Mouse (Mus musculus): ENCODE data around the gene Schip1.

Gene Schip1

GRCm38 (mm10) chr3:68567581-68567980 lies 503.0 kb downstream of the Schip1 start:
- no peak for DNase-seq

GRCm38 (mm10) chr3:68568149-68568548 lies 503.5 kb downstream of the Schip1 start:
- no peak for DNase-seq

DNA sequence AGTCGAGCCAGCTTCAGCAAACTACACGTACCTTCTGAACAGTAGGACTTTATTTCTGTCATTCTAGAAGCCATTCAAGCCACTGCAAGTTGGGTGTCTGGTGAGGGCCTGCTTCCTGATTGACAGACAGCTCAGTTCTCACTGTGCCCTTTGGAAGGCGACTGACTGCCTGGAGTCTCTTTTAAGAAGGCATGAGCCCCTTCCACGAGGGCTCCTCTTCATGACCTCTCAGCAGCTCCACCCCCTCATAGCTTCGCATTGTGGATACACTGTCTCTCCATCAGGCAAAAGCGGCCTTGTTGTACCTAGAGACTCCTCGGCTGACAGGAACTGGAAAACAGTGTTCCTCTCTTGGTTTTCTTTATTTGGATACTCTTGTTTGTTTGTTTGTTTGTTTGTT lies 504.1 kb downstream of the Schip1 start:
- no peak for DNase-seq

GRCm38 (mm10) chr3:68570319-68570718 lies 505.7 kb downstream of the Schip1 start:
- no peak for DNase-seq

- DNase-seq, result peak; percentile 92 to 94
Measured at GRCm38 (mm10) chr3:68572249-68573225, 507.9 kb downstream of the Schip1 start.

GRCm38 (mm10) chr3:68573226-68573624 lies 508.6 kb downstream of the Schip1 start:
- peak; percentile 3 to 57 for DNase-seq

- DNase-seq, result no peak
Measured at GRCm38 (mm10) chr3:68574097-68574496, 509.5 kb downstream of the Schip1 start.

- peak; percentile 53 to 63 for DNase-seq
Measured at GRCm38 (mm10) chr3:68574565-68574964, 510.0 kb downstream of the Schip1 start.

- peak; percentile 81 to 84 for DNase-seq
Measured at GRCm38 (mm10) chr3:68575636-68576340, 511.2 kb downstream of the Schip1 start.

DNA sequence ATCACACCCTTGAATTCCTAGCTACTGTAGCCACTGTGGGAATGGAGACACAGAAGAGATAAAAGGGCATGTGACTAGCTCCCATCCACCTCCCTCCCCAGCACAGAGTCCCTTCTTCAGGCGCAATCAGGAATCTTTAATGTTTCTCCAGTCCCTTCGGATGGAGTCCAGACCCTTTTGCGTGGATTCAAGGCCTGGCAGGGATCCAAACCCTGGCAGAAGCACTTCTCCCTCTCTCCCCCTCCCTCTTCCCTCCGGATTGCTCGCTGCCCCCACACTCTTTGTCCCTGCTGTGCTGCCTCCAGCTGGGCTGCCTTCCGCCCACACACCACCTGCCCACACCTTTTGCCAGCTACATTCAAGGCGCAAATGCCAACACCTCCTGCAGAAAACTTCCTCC lies 511.8 kb downstream of the Schip1 start:
- DNase-seq, result peak; percentile 94 to 96

DNA sequence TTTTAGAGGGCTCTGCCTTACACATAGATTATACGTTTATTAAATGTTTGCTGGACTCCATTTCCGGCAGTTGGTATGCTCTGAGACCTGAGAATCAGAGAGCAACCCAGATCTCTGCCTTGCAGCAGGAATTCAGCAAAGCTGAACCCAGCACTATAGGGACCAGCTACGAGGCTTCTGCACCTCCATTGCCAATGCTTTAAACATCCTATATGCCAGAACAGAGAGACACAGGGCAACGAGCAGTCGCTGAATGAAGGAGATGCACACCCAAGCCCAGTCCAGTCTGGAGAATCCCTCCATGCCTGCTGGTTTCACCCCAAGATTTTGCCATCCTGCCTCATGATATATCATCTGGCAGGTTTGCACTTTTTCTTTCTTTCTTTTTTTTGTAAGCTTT lies 512.3 kb downstream of the Schip1 start:
- no peak for DNase-seq

GRCm38 (mm10) chr3:68581591-68581990 lies 517.0 kb downstream of the Schip1 start:
- peak; percentile 72 to 81 for DNase-seq

DNA sequence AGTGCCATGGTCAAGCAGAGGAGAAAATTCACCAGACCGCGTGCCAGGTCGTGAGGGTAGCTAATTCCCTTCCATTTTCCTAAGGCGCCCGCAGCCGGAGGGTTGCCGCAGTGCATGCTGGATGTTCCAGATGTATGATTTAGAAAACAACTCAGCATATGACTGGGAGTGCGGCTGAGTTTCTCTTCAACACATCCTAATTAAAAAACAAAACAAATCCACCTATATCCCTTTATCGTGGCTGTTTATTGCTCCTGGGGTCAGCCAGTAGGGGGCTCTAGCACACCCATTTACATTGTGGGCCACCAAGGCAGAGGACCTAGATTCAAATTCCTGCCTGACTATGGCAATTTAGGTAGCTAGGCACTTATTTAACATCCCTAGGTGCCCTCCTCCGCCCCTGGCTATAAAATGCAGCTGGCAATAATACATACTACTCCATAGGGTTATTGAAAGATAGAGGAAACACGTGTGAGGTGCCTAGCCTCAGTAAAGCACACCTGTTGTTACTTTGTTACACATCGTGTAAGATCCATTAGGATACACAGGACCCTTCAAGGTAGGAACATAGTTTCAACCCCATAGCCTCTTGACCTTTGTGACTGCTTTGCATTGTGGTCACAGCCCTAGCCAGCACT lies 517.6 kb downstream of the Schip1 start:
- peak; percentile 55 to 66 for DNase-seq

DNA sequence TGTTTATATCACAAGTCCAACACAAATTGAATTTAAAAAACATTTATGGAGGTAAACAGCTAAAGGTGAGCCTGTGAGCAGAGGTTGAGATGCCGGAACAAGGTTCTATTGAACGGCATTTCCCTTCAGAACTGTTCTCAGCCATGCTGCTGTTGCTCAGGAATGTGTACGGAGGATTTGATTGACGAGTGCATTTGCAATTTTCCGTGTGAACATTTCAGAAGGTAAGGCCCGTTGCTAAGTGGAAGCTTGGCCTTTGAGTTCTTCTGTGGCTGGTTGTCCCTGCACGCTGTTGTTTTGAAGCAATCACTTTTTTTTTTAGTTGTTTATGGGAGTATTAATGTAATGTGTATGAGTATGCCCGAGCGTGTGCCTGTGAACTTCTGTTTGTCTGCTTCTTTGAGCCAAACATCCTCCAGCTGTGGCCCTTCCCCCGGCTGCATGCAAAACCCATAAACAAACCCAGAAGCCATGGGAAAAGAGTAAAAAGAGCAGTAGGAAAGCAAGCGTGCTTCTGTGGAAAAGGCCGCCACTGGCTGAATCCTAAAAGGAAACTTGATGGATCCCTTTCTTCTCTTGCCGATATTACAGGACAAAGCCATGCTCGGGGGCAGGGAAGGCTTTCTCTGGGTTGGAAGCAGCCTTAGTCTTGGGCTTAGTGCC lies 518.6 kb downstream of the Schip1 start:
- DNase-seq, result peak in 1 of 2 experiments; percentile 50

GRCm38 (mm10) chr3:68583771-68584511 lies 519.3 kb downstream of the Schip1 start:
- DNase-seq, result peak; percentile 85 to 95

DNA sequence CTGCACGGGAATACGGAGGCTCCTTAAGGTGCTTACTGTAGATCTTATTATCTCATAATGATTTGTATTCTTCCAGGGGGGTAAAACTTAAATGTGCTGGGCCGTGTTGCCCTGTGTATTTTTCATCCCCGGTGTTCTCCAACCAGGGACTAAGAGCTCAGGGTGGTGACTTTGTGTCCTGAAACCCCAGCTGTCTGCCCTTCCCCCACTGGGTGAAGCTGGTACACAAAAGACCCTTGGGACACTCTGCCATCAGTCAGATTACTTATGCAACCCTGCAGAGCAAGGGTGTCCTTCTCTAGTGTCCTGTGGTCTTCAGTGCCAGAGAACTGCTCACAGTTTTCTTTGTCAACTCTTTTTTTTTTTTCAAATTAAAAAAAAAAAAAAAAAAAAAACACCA lies 520.6 kb downstream of the Schip1 start:
- DNase-seq, result no peak

DNA sequence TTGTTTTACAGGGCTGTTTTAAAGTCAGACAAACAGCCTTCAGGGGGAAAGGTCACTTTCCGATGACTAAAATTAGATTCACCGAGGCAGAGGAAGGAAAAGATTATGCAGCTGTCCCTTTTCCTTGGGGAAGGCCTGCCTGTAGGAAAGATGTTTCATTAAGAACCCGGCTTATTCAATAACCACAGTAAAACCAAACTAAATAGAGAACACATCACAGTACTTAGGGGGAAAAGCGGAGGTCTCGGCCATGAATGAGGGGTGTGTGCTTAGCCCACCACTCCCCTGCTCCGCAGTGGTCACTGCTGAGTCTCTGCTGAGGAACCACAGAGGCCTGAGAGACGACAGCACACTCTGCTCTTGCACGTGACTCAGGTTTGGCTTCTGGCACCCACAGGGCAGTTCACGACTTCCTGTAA lies 522.1 kb downstream of the Schip1 start:
- DNase-seq, result peak in 1 of 2 experiments; percentile 31

DNA sequence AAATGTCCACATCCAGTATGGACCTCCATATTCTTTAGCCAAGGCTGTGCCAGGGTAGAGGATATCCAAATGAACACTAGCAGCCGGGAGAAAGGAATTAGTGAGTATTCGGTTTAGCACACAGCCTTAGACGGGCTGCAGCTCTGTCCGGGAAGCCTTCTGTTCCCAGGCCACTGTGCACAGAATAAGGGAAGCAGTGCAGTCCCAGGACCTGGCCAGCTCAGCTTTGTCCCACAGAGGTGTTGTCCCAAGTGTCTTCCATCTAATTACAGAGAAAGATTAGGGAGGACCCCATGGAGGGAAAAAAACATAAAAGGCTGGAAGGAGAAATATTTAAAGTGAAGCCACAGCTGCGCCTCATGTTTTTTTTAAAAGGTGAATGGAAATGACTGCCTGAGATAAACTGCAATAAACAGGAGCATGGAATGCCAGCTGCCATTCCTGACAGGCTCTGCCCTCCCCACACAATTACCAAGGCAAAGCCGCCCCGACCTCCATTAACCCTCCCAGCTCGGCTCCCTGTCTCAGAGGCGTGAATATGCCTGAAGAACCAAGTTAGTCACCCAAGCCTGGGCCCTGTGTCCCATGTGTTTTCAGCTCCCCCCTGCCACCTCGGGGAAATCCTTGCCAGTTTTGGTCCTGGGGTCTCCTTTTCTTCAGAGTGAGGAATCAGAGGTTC lies 523.1 kb downstream of the Schip1 start:
- peak in 1 of 2 experiments; percentile 23 for DNase-seq

DNA sequence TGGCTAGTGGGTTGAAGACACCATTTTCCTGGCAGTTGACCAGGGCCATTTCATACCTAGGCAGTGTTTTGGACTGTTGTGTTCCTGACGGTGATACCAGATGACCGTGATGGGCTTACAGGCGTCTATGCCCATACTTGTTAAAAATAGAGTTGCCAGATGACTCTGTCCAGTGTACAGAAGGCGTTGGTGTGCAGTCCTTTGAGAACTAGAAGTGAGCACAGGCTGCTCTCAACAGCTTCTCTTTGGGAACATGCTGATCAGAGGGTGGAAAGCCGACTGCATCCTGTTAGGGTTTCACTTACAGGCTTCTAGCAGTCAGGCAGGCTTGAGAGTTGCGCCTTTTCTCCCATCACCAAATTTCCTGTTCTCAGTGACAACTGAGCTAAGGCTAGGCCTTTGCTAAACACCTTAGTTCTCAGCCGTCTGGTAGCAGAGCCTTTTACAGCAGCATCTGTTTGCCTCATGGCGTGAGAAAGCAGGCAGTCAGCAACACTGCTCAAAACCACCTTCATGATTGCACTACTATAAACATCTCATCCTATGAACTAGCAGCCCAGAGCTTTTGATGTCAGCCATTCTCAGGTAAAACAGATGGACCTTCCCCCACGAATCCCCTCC lies 524.7 kb downstream of the Schip1 start:
- peak in 1 of 2 experiments; percentile 29 for DNase-seq

- peak in 1 of 2 experiments; percentile 9 for DNase-seq
Measured at GRCm38 (mm10) chr3:68590436-68590835, 525.8 kb downstream of the Schip1 start.

- DNase-seq, result no peak
Measured at GRCm38 (mm10) chr3:68592575-68592974, 528.0 kb downstream of the Schip1 start.

Data from cerebellum, adult 18-20 months (tissue).